Mouse (Mus musculus) cerebellum, adult 2 months (tissue): Measurements from ENCODE around the gene Apol10b.

ENCODE experiments used
- CTCF ChIP-seq: fragments of 200-500 bp; IDR thresholded peaks from 2 replicates; pipeline ENCODE4 v1.5.1; 2011; ENCODE audit warnings: low read depth, mild to moderate bottlenecking, control low read depth, low read length, moderate library complexity, borderline replicate concordance; ENCODE audit not compliant: insufficient read depth
- POLR2A ChIP-seq: fragments of 200-500 bp; IDR thresholded peaks from 2 replicates; pipeline ENCODE4 v1.6.1; 2011; ENCODE audit warnings: low read length, control low read depth, borderline replicate concordance; ENCODE audit not compliant: insufficient read depth

- TF ChIP-seq POLR2A (no peak), CTCF (no peak)
Measured at GRCm38 (mm10) chr15:77587026-77587425, 8.9 kb downstream of the Apol10b start.
